In the genomic region with DNA sequence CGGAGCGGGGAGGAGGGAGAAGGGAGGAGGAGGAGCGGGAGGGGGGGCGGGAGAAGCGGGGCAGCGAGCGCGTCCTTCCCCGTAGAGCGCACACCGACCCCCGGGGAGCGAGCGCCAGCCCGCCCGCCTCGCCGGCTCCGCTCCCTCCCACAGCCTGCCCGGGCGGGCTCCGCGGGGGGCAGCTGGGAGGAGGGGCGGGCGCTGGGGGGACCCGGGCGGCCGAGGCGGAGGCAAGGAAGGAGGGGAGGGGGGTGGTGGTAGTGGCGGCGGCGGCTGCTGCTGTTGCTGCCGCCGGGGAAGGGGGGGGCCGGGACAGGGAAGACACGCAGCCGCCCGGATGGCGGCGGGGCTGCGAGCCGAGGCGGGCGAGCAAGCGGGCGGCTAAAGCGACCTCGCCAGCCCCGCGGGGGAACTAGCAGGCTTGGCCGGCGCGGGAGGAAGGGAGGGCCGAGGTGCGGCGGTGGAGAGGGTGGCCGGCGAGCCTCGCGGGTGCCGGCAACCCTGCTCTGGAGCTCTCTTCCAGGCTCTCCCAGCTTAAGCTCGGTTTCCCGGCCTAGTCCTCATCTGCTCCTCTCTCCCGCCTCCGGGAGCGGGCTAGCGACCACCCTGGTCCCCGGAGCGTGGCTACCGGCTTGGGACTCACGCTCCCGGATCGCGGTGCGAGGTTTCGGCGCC, we compare ENCODE assay signal across 8 mouse cellular contexts. TPM values are rescaled to one million over a fixed set of nuclear protein-coding genes. Genes with fewer than 3 reads are reported as not detected.
DNase-seq lines count a peak whose midpoint lies in the region; ATAC-seq and TF ChIP-seq lines count a peak whose summit lies in the region.

No protein-coding gene starts in this region.

- TF ChIP-seq POLR2A in bone marrow, adult 2 months (IDR thresholded peaks at IDR 0.05; ENCODE audit: borderline replicate concordance, control insufficient read depth, low read depth, low read length) = peak; percentile 39; the same call in 1 of the 2 replicates

- peak; percentile 78 for DNase-seq in G1E (ENCODE audit: low spot score)
- DNase-seq in forebrain, embryonic 10.5 days (ENCODE audit: extremely low spot score, low spot score) = peak; percentile 73
- peak; percentile 72 for DNase-seq in heart, postnatal 25 days (ENCODE audit: low spot score)
- DNase-seq in layer of hippocampus, postnatal 14 days (ENCODE audit: low spot score in 2 of 2) = peak; percentile 61 to 64
- peak; percentile 60 for DNase-seq in skeletal muscle tissue, adult 2 months (ENCODE audit: low read depth, low spot score)

- ATAC-seq in G1E (ENCODE audit: extremely low read depth, insufficient number of reproducible peaks, low FRiP score, poor library complexity, severe bottlenecking) = no peak
- ATAC-seq in monocyte, adult 5-6 weeks (replicated peaks; ENCODE audit: insufficient number of reproducible peaks, low FRiP score, low TSS enrichment, poor library complexity, severe bottlenecking) = no peak

- intact Hi-C loops in heart, postnatal 25 days (cut with DNase I) = loop anchor here (1.0 kb wide), 1 partner anchor 89 kb away; a partner anchor contains a TSS

- peak overlapping the region; percentile 89 for H3K4me3 ChIP-seq in G1E (ENCODE audit: low read depth, low read length)
- peak overlapping the region; percentile 89 for H3K4me3 ChIP-seq in bone marrow, adult 2 months (replicated peaks; ENCODE audit: control insufficient read depth, low read depth, low read length)
- H3K4me3 ChIP-seq in forebrain, embryonic 10.5 days = peak overlapping the region; percentile 100
- H3K4me3 ChIP-seq in megakaryocyte, embryonic 14.5 days (replicated peaks) = peak overlapping the region; percentile 92

- peaks cover 16% of the 10 kb centered on the region for H3K27me3 ChIP-seq in G1E (ENCODE audit: insufficient read depth, low read length)
- no peaks in the 10 kb centered on the region for H3K27me3 ChIP-seq in forebrain, embryonic 10.5 days (ENCODE audit: poor library complexity, severe bottlenecking)
- H3K27me3 ChIP-seq in megakaryocyte, embryonic 14.5 days (replicated peaks) = peaks cover 12% of the 10 kb centered on the region

- no peak for TF ChIP-seq CTCF in G1E (IDR thresholded peaks at IDR 0.05; ENCODE audit: low read depth, low read length)
- no peak for TF ChIP-seq CTCF in bone marrow, adult 2 months (IDR thresholded peaks at IDR 0.05; ENCODE audit: control insufficient read depth, insufficient read depth, low read length)

- H3K27ac ChIP-seq in bone marrow, adult 2 months (ENCODE audit: control insufficient read depth, insufficient read depth, low read depth, low read length, poor library complexity) = peak overlapping the region; percentile 97
- peak overlapping the region; percentile 100 for H3K27ac ChIP-seq in forebrain, embryonic 10.5 days

- WGBS in bone marrow, adult 2 months = under 1% methylated on average over 53 of the region's 77 CpGs
- under 1% methylated on average over 57 of the region's 77 CpGs for WGBS in forebrain, embryonic 10.5 days

- H3K36me3 ChIP-seq in G1E (replicated peaks) = peaks cover 32% of the 10 kb centered on the region
- H3K36me3 ChIP-seq in forebrain, embryonic 10.5 days (replicated peaks) = peaks cover 27% of the 10 kb centered on the region
- peaks cover 31% of the 10 kb centered on the region for H3K36me3 ChIP-seq in megakaryocyte, embryonic 14.5 days (replicated peaks; ENCODE audit: low read length)

- no peaks in the 10 kb centered on the region for H3K9me3 ChIP-seq in G1E (replicated peaks)
- no peaks in the 10 kb centered on the region for H3K9me3 ChIP-seq in forebrain, embryonic 10.5 days
- no peaks in the 10 kb centered on the region for H3K9me3 ChIP-seq in megakaryocyte, embryonic 14.5 days

- peaks cover 47% of the 10 kb centered on the region for H3K4me1 ChIP-seq in G1E (ENCODE audit: insufficient read depth, low read depth, low read length)
- H3K4me1 ChIP-seq in bone marrow, adult 2 months (ENCODE audit: control insufficient read depth, insufficient read depth, low read length) = peaks cover 5% of the 10 kb centered on the region
- peaks cover 40% of the 10 kb centered on the region for H3K4me1 ChIP-seq in forebrain, embryonic 10.5 days
- peaks cover 44% of the 10 kb centered on the region for H3K4me1 ChIP-seq in megakaryocyte, embryonic 14.5 days

RNA-seq across cellular contexts. Expression of a gene that starts 1.5 kb away (rescaled TPM):
- total RNA-seq in G1E (2014; fragmentation: Nextera tagmentation) (69.7 and 74.7 TPM in 2 replicates), G1E (2017) (133 and 151 TPM in 2 replicates)
- 179 and 180 TPM in 2 replicates for polyA plus RNA-seq in G1E (2012)
- 95.0 and 126 TPM in 2 replicates for polyA plus RNA-seq in bone marrow, adult 2 months (2011; ENCODE audit: insufficient read depth, insufficient read length, low replicate concordance, missing spikeins)
- 95.5 and 98.7 TPM in 2 replicates for polyA plus RNA-seq in forebrain, embryonic 10.5 days (2016; fragmentation: Nextera tagmentation; extraction: Ambion mirVana)
- total RNA-seq in heart, postnatal 25 days (2021) = 10 to 100 TPM; 56.7 to 57.3 TPM
- total RNA-seq in layer of hippocampus, postnatal 14 days (2021) = 100 to 1,000 TPM; 120 to 121 TPM
- 46.9 and 85.8 TPM in 2 replicates for polyA plus RNA-seq in megakaryocyte, embryonic 14.5 days (2012; ENCODE audit: insufficient read depth, low replicate concordance)
- 160 to 166 TPM (median 161 TPM) in 3 replicates for total RNA-seq in monocyte, adult 5-6 weeks (2017)

RNA-seq across cellular contexts. Expression of a gene that starts 21.6 kb away (rescaled TPM):
- total RNA-seq in G1E (2014; fragmentation: Nextera tagmentation) (24.4 and 29.9 TPM in 2 replicates), G1E (2017) (24.0 and 24.7 TPM in 2 replicates)
- 60.0 and 65.2 TPM in 2 replicates for polyA plus RNA-seq in G1E (2012)
- 18.3 and 30.4 TPM in 2 replicates for polyA plus RNA-seq in bone marrow, adult 2 months (2011; ENCODE audit: insufficient read depth, insufficient read length, low replicate concordance, missing spikeins)
- polyA plus RNA-seq in forebrain, embryonic 10.5 days (2016; fragmentation: Nextera tagmentation; extraction: Ambion mirVana) = 14.1 and 15.6 TPM in 2 replicates
- total RNA-seq in heart, postnatal 25 days (2021) = 10 to 100 TPM; 21.1 to 21.7 TPM
- 100 to 1,000 TPM; 152 to 160 TPM for total RNA-seq in layer of hippocampus, postnatal 14 days (2021)
- 64.8 and 80.0 TPM in 2 replicates for polyA plus RNA-seq in megakaryocyte, embryonic 14.5 days (2012; ENCODE audit: insufficient read depth, low replicate concordance)
- 29.9 to 43.6 TPM (median 29.9 TPM) in 3 replicates for total RNA-seq in monocyte, adult 5-6 weeks (2017)

RNA-seq across cellular contexts. Expression of a gene that starts 33.3 kb away (rescaled TPM):
- 17.9 and 24.4 TPM in 2 replicates for total RNA-seq in G1E (2014; fragmentation: Nextera tagmentation)
- 30.3 and 32.4 TPM in 2 replicates for total RNA-seq in G1E (2017)
- polyA plus RNA-seq in G1E (2012) = 27.2 and 27.6 TPM in 2 replicates
- polyA plus RNA-seq in bone marrow, adult 2 months (2011; ENCODE audit: insufficient read depth, insufficient read length, low replicate concordance, missing spikeins) = 20.4 and 36.9 TPM in 2 replicates
- 44.9 and 46.0 TPM in 2 replicates for polyA plus RNA-seq in forebrain, embryonic 10.5 days (2016; fragmentation: Nextera tagmentation; extraction: Ambion mirVana)
- total RNA-seq in heart, postnatal 25 days (2021) = 10 to 100 TPM; 20.7 to 23.3 TPM
- 10 to 100 TPM; 59.3 to 60.6 TPM for total RNA-seq in layer of hippocampus, postnatal 14 days (2021)
- polyA plus RNA-seq in megakaryocyte, embryonic 14.5 days (2012; ENCODE audit: insufficient read depth, low replicate concordance) = 46.7 and 48.3 TPM in 2 replicates
- 25.7 to 34.3 TPM (median 26.5 TPM) in 3 replicates for total RNA-seq in monocyte, adult 5-6 weeks (2017)

RNA-seq across cellular contexts. Expression of a gene that starts 48.0 kb away (rescaled TPM):
- total RNA-seq in G1E (2014; fragmentation: Nextera tagmentation) = 5.9 and 596 TPM in 2 replicates
- total RNA-seq in G1E (2017) = 1.1 and 1.5 TPM in 2 replicates
- 2.3 and 2.9 TPM in 2 replicates for polyA plus RNA-seq in G1E (2012)
- 762 and 950 TPM in 2 replicates for polyA plus RNA-seq in bone marrow, adult 2 months (2011; ENCODE audit: insufficient read depth, insufficient read length, low replicate concordance, missing spikeins)
- 37.4 and 52.1 TPM in 2 replicates for polyA plus RNA-seq in forebrain, embryonic 10.5 days (2016; fragmentation: Nextera tagmentation; extraction: Ambion mirVana)
- total RNA-seq in heart, postnatal 25 days (2021) = 1 to 10 TPM; 5.3 to 9.5 TPM
- total RNA-seq in layer of hippocampus, postnatal 14 days (2021) = under 1 TPM; 0.50 to 0.60 TPM
- polyA plus RNA-seq in megakaryocyte, embryonic 14.5 days (2012; ENCODE audit: insufficient read depth, low replicate concordance) = 0.13 and 2.8 TPM in 2 replicates
- total RNA-seq in monocyte, adult 5-6 weeks (2017) = 2.2 to 10.4 TPM (median 8.0 TPM) in 3 replicates

RNA-seq across cellular contexts. Expression of a gene that starts 49.5 kb away (rescaled TPM):
- total RNA-seq in G1E (2014; fragmentation: Nextera tagmentation) (not detected in 2 replicates), G1E (2017) (0.05 TPM in 1 of 2 replicates, not detected in the other)
- polyA plus RNA-seq in G1E (2012) = not detected in 2 replicates
- polyA plus RNA-seq in bone marrow, adult 2 months (2011; ENCODE audit: insufficient read depth, insufficient read length, low replicate concordance, missing spikeins) = 0.52 TPM in 1 of 2 replicates, not detected in the other
- 0.05 and 0.06 TPM in 2 replicates for polyA plus RNA-seq in forebrain, embryonic 10.5 days (2016; fragmentation: Nextera tagmentation; extraction: Ambion mirVana)
- total RNA-seq in heart, postnatal 25 days (2021) = under 1 TPM; 0.61 to 0.68 TPM
- total RNA-seq in layer of hippocampus, postnatal 14 days (2021) = under 1 TPM; 0.86 to 0.88 TPM
- polyA plus RNA-seq in megakaryocyte, embryonic 14.5 days (2012; ENCODE audit: insufficient read depth, low replicate concordance) = not detected in 2 replicates
- total RNA-seq in monocyte, adult 5-6 weeks (2017) = not detected in 3 replicates
